Mouse (Mus musculus) left cerebral cortex, adult 18-20 months (tissue): Measurements from ENCODE around the gene Pole2. TPM values are rescaled to one million over a fixed set of nuclear protein-coding genes. Genes with fewer than 3 reads are reported as not detected.

Experiments used
- microRNA-seq, 2 experiments: library from miRNA; unstranded; fragments of <30 nt; microRNA quantifications; one replicate each; pipeline ENCODE4 v1.2.0; 2021
- total RNA-seq, 2 experiments: library from RNA; stranded (reverse); gene quantifications; 2 replicates each; pipeline ENCODE4 v1.2.3; 2021

The Pole2 gene
- total RNA-seq, 2 experiments from 2014 or later: 0.21 to 0.56 TPM

Small RNA genes within 50 kb of the gene (microRNA-seq; reads per million reads assigned to microRNA genes)
- gene Gm47287: 0 reads per million in 2 experiments
- 1.2 to 4.7 reads per million in 2 experiments for gene Gm47295

Other genes starting within 250 kb of the Pole2 start
- 1,000 to 10,000 TPM; 1,243 to 1,256 TPM for gene Rps29, start 69.0 kb downstream of the Pole2 start, total RNA-seq
- gene Lrr1, start 59.4 kb downstream of the Pole2 start, total RNA-seq: not detected
- 100 to 1,000 TPM; 186 to 205 TPM for gene Rpl36al, start 44.1 kb downstream of the Pole2 start, total RNA-seq
- 10 to 100 TPM; 28.4 to 31.7 TPM for gene Mgat2, start 44.0 kb downstream of the Pole2 start, total RNA-seq
- 1 to 10 TPM; 4.3 to 5.4 TPM for gene Gm49383, start 31.1 kb downstream of the Pole2 start, total RNA-seq
- gene Dnaaf2, start 29.8 kb downstream of the Pole2 start, total RNA-seq: 1 to 10 TPM; 1.4 to 1.8 TPM
- gene Gm49384, start 23.9 kb downstream of the Pole2 start, total RNA-seq: 1 to 10 TPM; 3.3 to 4.1 TPM
- 10 to 100 TPM; 22.6 to 23.5 TPM for gene Klhdc1, start 13.0 kb upstream of the Pole2 start, total RNA-seq
- 100 to 1,000 TPM; 143 to 148 TPM for gene Klhdc2, start 68.5 kb upstream of the Pole2 start, total RNA-seq
- 10 to 100 TPM; 47.3 to 49.0 TPM for gene Nemf, start 129.0 kb upstream of the Pole2 start, total RNA-seq
- 10 to 100 TPM; 56.6 to 57.9 TPM for gene Arf6, start 144.0 kb upstream of the Pole2 start, total RNA-seq
- gene Gm9887, start 144.3 kb upstream of the Pole2 start, total RNA-seq: under 1 TPM; 0.65 to 0.80 TPM